ENCODE assay signal across 8 mouse cellular contexts in the genomic region with DNA sequence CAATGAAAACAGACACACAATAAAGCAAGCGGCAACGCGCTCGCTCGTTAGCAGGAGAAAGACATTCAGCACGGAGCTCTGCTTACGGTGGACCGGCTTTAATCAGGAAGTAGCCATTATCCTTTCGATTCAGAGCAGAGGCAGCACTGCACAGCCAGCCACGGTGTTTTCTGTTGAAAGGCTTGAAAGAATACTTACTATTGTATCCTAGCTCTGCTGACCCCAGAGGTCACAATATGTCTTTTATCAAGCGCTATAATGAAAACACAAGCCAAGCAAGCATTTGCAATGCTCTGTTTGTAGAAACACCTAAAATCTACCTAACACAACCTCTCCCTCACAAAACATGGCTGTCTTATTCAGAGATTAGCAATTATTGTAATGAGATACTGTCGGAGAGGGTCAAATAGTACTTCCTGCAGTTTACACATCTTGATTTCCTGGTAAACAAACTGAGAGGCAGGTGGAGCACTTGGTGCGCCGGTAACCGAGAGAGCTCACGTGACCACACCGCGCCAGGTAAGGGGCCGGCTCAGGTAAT.
A peak's percentile ranks its signal among the peaks of the same experiment; 100 is the strongest.
DNase-seq lines count a peak whose midpoint lies in the region; ATAC-seq lines count a peak whose summit lies in the region.

No protein-coding gene starts in this region.

- intact Hi-C loops in left cerebral cortex, postnatal 36 days (cut with DNase I): loop anchor here (10.0 kb wide), 1 partner anchor 88 kb away; no protein-coding TSS in a partner anchor

- peak; percentile 34 for DNase-seq in right cerebral cortex, adult 18-20 months
- DNase-seq in right cerebral cortex, postnatal 36 days (ENCODE audit: low spot score in 2 of 2): no peak
- DNase-seq in cerebellum, adult 9-10 months: peak; percentile 71
- peak; percentile 62 for DNase-seq in forelimb bud, embryonic 11.5 days (ENCODE audit: low read depth, low spot score)
- peak; percentile 22 to 39 for DNase-seq in left cerebral cortex, postnatal 36 days (ENCODE audit: low spot score in 2 of 2)
- DNase-seq in spleen, adult 12 weeks (ENCODE audit: low spot score): peak; percentile 15

- peak; percentile 90 for ATAC-seq in inflammation-experienced regulatory T-cells, adult 6 months
- ATAC-seq in megakaryocyte progenitor cell, adult 5-6 weeks (replicated peaks; ENCODE audit: poor library complexity): peak; percentile 89

Comparison
In these comparisons a context has a peak if more than half of its experiments do, and no peak if none do; other contexts are left out.
1. DNase-seq: peak in right cerebral cortex, adult 18-20 months (single experiment), cerebellum, adult 9-10 months (single experiment), forelimb bud, embryonic 11.5 days (single experiment), left cerebral cortex, postnatal 36 days (2 of 2) and spleen, adult 12 weeks (single experiment); none in right cerebral cortex, postnatal 36 days (0 of 2).